Mouse (Mus musculus) activated CD4-positive, CD25-positive, alpha-beta regulatory T cell, adult 9 weeks (primary cell): Measurements from ENCODE around the gene Rgs21. TPM values are rescaled to one million over a fixed set of nuclear protein-coding genes. Genes with fewer than 3 reads are reported as not detected.

Experiments
- polyA plus RNA-seq: library from polyadenylated mRNA; unstranded; fragments of 100-300 nt; shearing (Covaris generic); gene quantifications from one replicate; pipeline ENCODE4 v1.2.1, GENCODE M21; 2017

Gene Rgs21
- polyA plus RNA-seq = not detected

GRCm38 (mm10) chr1:144567567-144567966, at the start of gene Rgs21:
TSS of gene Rgs21 (minus strand) at chr1:144567667.

Other genes starting within 250 kb of the Rgs21 start
- not detected for gene Rgs18, start 207.8 kb upstream of the Rgs21 start, polyA plus RNA-seq